Mouse (Mus musculus) CH12.LX (cell line): ENCODE results near the gene Prss30. TPM values are rescaled to one million over a fixed set of nuclear protein-coding genes. Genes with fewer than 3 reads are reported as not detected.

Experiments
- DNase-seq: peaks from one replicate; pipeline ENCODE4 v3.0.0-alpha.2; 2013; ENCODE audit errors: extremely low read depth
- H3K27ac ChIP-seq: 2 replicates; pipeline ENCODE4 v1.5.1; 2012; ENCODE audit warnings: low read depth, mild to moderate bottlenecking, control low read depth, moderate library complexity; ENCODE audit not compliant: insufficient read depth
- H3K27me3 ChIP-seq: replicated peaks from 2 replicates; pipeline ENCODE3; 2012; ENCODE audit warnings: inconsistent platforms
- H3K36me3 ChIP-seq, 2 experiments: replicated peaks in 1 of 2; 2 replicates each; pipeline versions ENCODE3 to v1.6.1; 2012; ENCODE audit warnings: inconsistent platforms in 1 of 2, low read length in 1 of 2, mild to moderate bottlenecking in 1 of 2, mixed read lengths in 1 of 2, moderate library complexity in 1 of 2; ENCODE audit not compliant: control insufficient read depth in 1 of 2, insufficient read depth in 1 of 2
- H3K4me1 ChIP-seq, 2 experiments: 2 replicates each; pipeline ENCODE4 v1.6.1; 2012; ENCODE audit warnings: inconsistent platforms in 1 of 2, moderate library complexity in 1 of 2; ENCODE audit not compliant: insufficient read depth in 2 of 2, control insufficient read depth in 1 of 2
- H3K4me2 ChIP-seq: 2 replicates; pipeline ENCODE4 v1.6.1; 2012; ENCODE audit warnings: low read depth, mild to moderate bottlenecking, control low read depth; ENCODE audit not compliant: poor library complexity, insufficient read depth, severe bottlenecking
- H3K4me3 ChIP-seq, 3 experiments: fragments of 150-350 bp in 1 of 3; sonication (generic) in 1 of 3; replicated peaks in 1 of 3; 2 replicates each; pipeline versions ENCODE3 to v1.5.1; 2011 to 2012; ENCODE audit warnings: low read depth in 2 of 3, low read length in 2 of 3, mild to moderate bottlenecking in 2 of 3, moderate library complexity in 2 of 3, control low read depth in 1 of 3, improper control_type of control experiment in 1 of 3, inconsistent platforms in 1 of 3, mixed read lengths in 1 of 3; ENCODE audit not compliant: poor library complexity in 1 of 3
- H3K79me2 ChIP-seq: replicated peaks from 2 replicates; pipeline ENCODE4 v1.6.1; 2012; ENCODE audit warnings: mild to moderate bottlenecking, moderate library complexity; ENCODE audit not compliant: control insufficient read depth, poor library complexity, insufficient read depth, severe bottlenecking; ENCODE audit errors: extremely low read depth
- H3K9ac ChIP-seq: 2 replicates; pipeline ENCODE4 v1.6.1; 2012; ENCODE audit warnings: low read depth, mild to moderate bottlenecking, control low read depth, moderate library complexity; ENCODE audit not compliant: insufficient read depth
- H3K9me3 ChIP-seq: replicated peaks from 2 replicates; pipeline ENCODE3; 2012; ENCODE audit warnings: low read length, inconsistent platforms, mixed read lengths
- BHLHE40 ChIP-seq: IDR thresholded peaks from 2 replicates; pipeline ENCODE4 v1.6.1; 2011; ENCODE audit warnings: mild to moderate bottlenecking, low read depth, low read length, improper control_type of control experiment
- CHD1 ChIP-seq: IDR thresholded peaks from 2 replicates; pipeline ENCODE4 v1.6.1; 2012; ENCODE audit warnings: low read depth, low read length, improper control_type of control experiment, inconsistent platforms
- CTCF ChIP-seq, 2 experiments: IDR thresholded peaks in 1 of 2; conservative IDR thresholded peaks in 1 of 2; 2 replicates each; pipeline ENCODE4 v1.5.1; 2011 to 2012; ENCODE audit warnings: low read depth in 2 of 2, low read length in 2 of 2, improper control_type of control experiment in 1 of 2, inconsistent platforms in 1 of 2, mild to moderate bottlenecking in 1 of 2, moderate library complexity in 1 of 2
- GABPA ChIP-seq: IDR thresholded peaks from 2 replicates; pipeline ENCODE4 v1.6.1; 2012; ENCODE audit warnings: low read depth, low read length, improper control_type of control experiment, inconsistent platforms; ENCODE audit not compliant: insufficient replicate concordance
- HCFC1 ChIP-seq: IDR thresholded peaks from 2 replicates; pipeline ENCODE4 v1.6.1; 2012; ENCODE audit warnings: low read depth, mild to moderate bottlenecking, inconsistent platforms, low read length, improper control_type of control experiment
- KAT2A ChIP-seq: IDR thresholded peaks from 2 replicates; pipeline ENCODE4 v1.6.1; 2012; ENCODE audit warnings: low read length, improper control_type of control experiment, inconsistent platforms; ENCODE audit not compliant: insufficient replicate concordance
- MAX ChIP-seq: IDR thresholded peaks from 2 replicates; pipeline ENCODE4 v1.6.1; 2011; ENCODE audit warnings: low read length, improper control_type of control experiment
- MAZ ChIP-seq: IDR thresholded peaks from 2 replicates; pipeline ENCODE4 v1.6.1; 2012; ENCODE audit warnings: low read depth, mild to moderate bottlenecking, inconsistent platforms, low read length, improper control_type of control experiment, moderate library complexity
- MXI1 ChIP-seq: IDR thresholded peaks from 2 replicates; pipeline ENCODE4 v1.6.1; 2011; ENCODE audit warnings: mild to moderate bottlenecking, low read depth, low read length, improper control_type of control experiment
- NELFE ChIP-seq: IDR thresholded peaks from 2 replicates; pipeline ENCODE4 v1.6.1; 2011; ENCODE audit warnings: low read depth, low read length, improper control_type of control experiment
- POLR2AphosphoS2 ChIP-seq: IDR thresholded peaks from 2 replicates; pipeline ENCODE4 v1.6.1; 2011; ENCODE audit warnings: low read depth, low read length, improper control_type of control experiment
- RAD21 ChIP-seq: IDR thresholded peaks from 2 replicates; pipeline ENCODE4 v1.6.1; 2011; ENCODE audit warnings: low read depth, mild to moderate bottlenecking, low read length, improper control_type of control experiment, moderate library complexity
- SMC3 ChIP-seq: IDR thresholded peaks from 2 replicates; pipeline ENCODE4 v1.6.1; 2011; ENCODE audit warnings: low read depth, low read length, improper control_type of control experiment
- ZKSCAN1 ChIP-seq: IDR thresholded peaks from 2 replicates; pipeline ENCODE4 v1.6.1; 2012; ENCODE audit warnings: low read depth, inconsistent platforms, low read length, improper control_type of control experiment, borderline replicate concordance
- dilution Hi-C: fragments of 300-500 bp; cut with MboI; formaldehyde crosslinking; loops from 2 replicates; pipeline ENCODE4 v1.14.3; 2020; ENCODE audit warnings: low sequenced_read_pairs; ENCODE audit not compliant: extremely low pct_unique_long_range_greater_than_20kb, extremely low pct_ligation_motif_present
- in situ Hi-C: fragments of 300-500 bp; cut with MboI; formaldehyde crosslinking; loops from 3 replicates; pipeline ENCODE4 v1.14.3; 2019; ENCODE audit warnings: low sequenced_read_pairs, low pct_ligation_motif_present, low pct_unique_long_range_greater_than_20kb, mixed read lengths
- polyA plus RNA-seq: library from polyadenylated mRNA; unstranded; fragments of >175 nt; gene quantifications from 2 replicates; pipeline ENCODE4 v1.2.1, GENCODE M21; 2012; ENCODE audit warnings: low read depth; ENCODE audit not compliant: insufficient read length
- total RNA-seq, 2 experiments: library from RNA; depleted of rRNA; stranded (reverse); fragments of 300-350 nt in 1 of 2; fragments of >200 nt in 1 of 2; gene quantifications; 2 replicates each; pipeline ENCODE4 v1.2.3; 2012 to 2014

Prss30 gene
- total and polyA plus RNA-seq, 3 experiments, result 0.30 to 0.69 TPM; not detected in 1

- in situ Hi-C loops (no loop called here), dilution Hi-C loops (no loop called here)
- Histone ChIP-seq H3K9ac (no peak overlapping the region), H3K4me2 (no peak overlapping the region), H3K4me3 (no peak overlapping the region), H3K27ac (no peak overlapping the region), H3K4me1 (no peaks in the 10 kb centered on the region), H3K79me2 (no peaks in the 10 kb centered on the region), H3K27me3 (peaks cover 9% of the 10 kb centered on the region), H3K9me3 (peaks cover 5% of the 10 kb centered on the region), H3K36me3 (no peaks in the 10 kb centered on the region)
- TF ChIP-seq HCFC1 (no peak), CTCF (conservative IDR thresholded peaks at IDR 0.05 in 1 of 2, IDR thresholded peaks at IDR 0.05 in 1 of 2; ENCODE audit: low read depth in 2 of 2, low read length in 2 of 2) (peak in 1 of 2 experiments; percentile 54; a peak in 3 of 4 replicates), RAD21 (peak; percentile 21), CHD1 (no peak), SMC3 (peak; percentile 31; the same call in 1 of the 2 replicates), NELFE (no peak)
- DNase-seq, result peak; percentile 15
Measured at GRCm38 (mm10) chr17:24015727-24016126, 35.4 kb upstream of the Prss30 start.

- peaks cover 5% of the 10 kb centered on the region for H3K9me3 ChIP-seq
- TF ChIP-seq NELFE (no peak), BHLHE40 (no peak), RAD21 (no peak), MAZ (no peak), GABPA (no peak), KAT2A (no peak), POLR2AphosphoS2 (no peak), MAX (no peak), MXI1 (no peak)
- no peaks in the 10 kb centered on the region for H3K79me2 ChIP-seq
- H3K4me2 ChIP-seq, result no peak overlapping the region
- H3K4me3 ChIP-seq, result no peak overlapping the region
- H3K27me3 ChIP-seq, result peaks cover 7% of the 10 kb centered on the region
- DNase-seq, result no peak
- H3K27ac ChIP-seq, result no peak overlapping the region
- dilution Hi-C loops (no loop called here), in situ Hi-C loops (no loop called here)
- no peak overlapping the region for H3K9ac ChIP-seq
- no peaks in the 10 kb centered on the region for H3K4me1 ChIP-seq
- no peaks in the 10 kb centered on the region for H3K36me3 ChIP-seq
Measured at GRCm38 (mm10) chr17:24014433-24014965, 34.1 kb upstream of the Prss30 start.

- no peak overlapping the region for H3K4me3 ChIP-seq
- H3K27ac ChIP-seq, result no peak overlapping the region
- dilution Hi-C loops, result no loop called here
- no peak overlapping the region for H3K4me2 ChIP-seq
- no peak for TF ChIP-seq ZKSCAN1
- peaks cover 5% of the 10 kb centered on the region for H3K9me3 ChIP-seq
- H3K36me3 ChIP-seq, result no peaks in the 10 kb centered on the region
- no peak for DNase-seq
- peaks cover 21% of the 10 kb centered on the region for H3K27me3 ChIP-seq
- H3K4me1 ChIP-seq, result no peaks in the 10 kb centered on the region
- H3K9ac ChIP-seq, result no peak overlapping the region
- no peaks in the 10 kb centered on the region for H3K79me2 ChIP-seq
- in situ Hi-C loops, result no loop called here
Measured at GRCm38 (mm10) chr17:24012921-24013320, 32.6 kb upstream of the Prss30 start.
